Mouse (Mus musculus) cerebellum, adult 9-10 months (tissue): ENCODE data around the gene Gcm1.

Source experiments
- DNase-seq: peaks from one replicate; pipeline ENCODE4 v3.0.0; 2022

Gene Gcm1

GRCm38 (mm10) chr9:78051677-78052076 is at the start of gene Gcm1:
Gene Gcm1, plus strand, starts transcription at chr9:78051924.
- DNase-seq, result no peak

- DNase-seq, result no peak
Measured at GRCm38 (mm10) chr9:78003278-78003677, 48.4 kb upstream of the Gcm1 start.

GRCm38 (mm10) chr9:78005481-78005880 is 46.2 kb upstream of the Gcm1 start:
- no peak for DNase-seq

GRCm38 (mm10) chr9:78006209-78007001 is 45.3 kb upstream of the Gcm1 start:
- peak; percentile 80 for DNase-seq

GRCm38 (mm10) chr9:78009382-78009781 is 42.3 kb upstream of the Gcm1 start:
- no peak for DNase-seq

GRCm38 (mm10) chr9:78010187-78010586 is 41.5 kb upstream of the Gcm1 start:
- DNase-seq, result no peak

- no peak for DNase-seq
Measured at GRCm38 (mm10) chr9:78010707-78011106, 41.0 kb upstream of the Gcm1 start.

- no peak for DNase-seq
Measured at GRCm38 (mm10) chr9:78012066-78012465, 39.7 kb upstream of the Gcm1 start.

GRCm38 (mm10) chr9:78012681-78013080 is 39.0 kb upstream of the Gcm1 start:
- DNase-seq, result no peak

GRCm38 (mm10) chr9:78013813-78014212 is 37.9 kb upstream of the Gcm1 start:
- DNase-seq, result no peak

GRCm38 (mm10) chr9:78015816-78016215 is 35.9 kb upstream of the Gcm1 start:
- DNase-seq, result no peak

GRCm38 (mm10) chr9:78016288-78016687 is 35.4 kb upstream of the Gcm1 start:
- no peak for DNase-seq

- no peak for DNase-seq
Measured at GRCm38 (mm10) chr9:78021256-78021655, 30.5 kb upstream of the Gcm1 start.

GRCm38 (mm10) chr9:78022187-78022945 is 29.4 kb upstream of the Gcm1 start:
- DNase-seq, result no peak

- DNase-seq, result peak; percentile 45
Measured at GRCm38 (mm10) chr9:78024823-78025222, 26.9 kb upstream of the Gcm1 start.

- no peak for DNase-seq
Measured at GRCm38 (mm10) chr9:78027099-78027498, 24.6 kb upstream of the Gcm1 start.

GRCm38 (mm10) chr9:78030835-78031456 is 20.8 kb upstream of the Gcm1 start:
- no peak for DNase-seq

GRCm38 (mm10) chr9:78032930-78033329 is 18.8 kb upstream of the Gcm1 start:
- DNase-seq, result no peak

GRCm38 (mm10) chr9:78035296-78035695 is 16.4 kb upstream of the Gcm1 start:
- no peak for DNase-seq

- no peak for DNase-seq
Measured at GRCm38 (mm10) chr9:78035831-78036230, 15.9 kb upstream of the Gcm1 start.

GRCm38 (mm10) chr9:78038755-78039489 is 12.8 kb upstream of the Gcm1 start:
- peak; percentile 57 for DNase-seq

- DNase-seq, result no peak
Measured at GRCm38 (mm10) chr9:78045171-78045570, 6.6 kb upstream of the Gcm1 start.

GRCm38 (mm10) chr9:78046755-78047154 is 5.0 kb upstream of the Gcm1 start:
- no peak for DNase-seq
